Mouse (Mus musculus): ENCODE results near the gene Apba2.

Apba2 gene

GRCm38 (mm10) chr7:64665120-64665519, 163.6 kb downstream of the Apba2 start:
- no peak for DNase-seq

GRCm38 (mm10) chr7:64665716-64666298, 164.3 kb downstream of the Apba2 start:
- no peak for DNase-seq

GRCm38 (mm10) chr7:64667959-64668358, 166.5 kb downstream of the Apba2 start:
- DNase-seq = no peak

- no peak for DNase-seq
These were observed 178.4 kb downstream of the Apba2 start for GRCm38 (mm10) chr7:64679771-64680479.

GRCm38 (mm10) chr7:64684893-64685292, 183.4 kb downstream of the Apba2 start:
- no peak for DNase-seq

- no peak for DNase-seq
These were observed 186.8 kb downstream of the Apba2 start for GRCm38 (mm10) chr7:64688115-64688817.

- DNase-seq = no peak
These were observed 190.3 kb downstream of the Apba2 start for GRCm38 (mm10) chr7:64691831-64692230.

GRCm38 (mm10) chr7:64694937-64695336, 193.4 kb downstream of the Apba2 start:
- DNase-seq = no peak

GRCm38 (mm10) chr7:64696521-64697281, 195.2 kb downstream of the Apba2 start:
- DNase-seq = no peak

- DNase-seq = no peak
These were observed 196.4 kb downstream of the Apba2 start for GRCm38 (mm10) chr7:64697791-64698337.

GRCm38 (mm10) chr7:64704060-64704595, 202.6 kb downstream of the Apba2 start:
- no peak for DNase-seq

- DNase-seq = no peak
These were observed 206.7 kb downstream of the Apba2 start for GRCm38 (mm10) chr7:64708176-64708575.

- DNase-seq = no peak
These were observed 208.2 kb downstream of the Apba2 start for GRCm38 (mm10) chr7:64709520-64710262.

- DNase-seq = no peak
These were observed 214.8 kb downstream of the Apba2 start for GRCm38 (mm10) chr7:64716286-64716685.

GRCm38 (mm10) chr7:64723313-64723712, 221.8 kb downstream of the Apba2 start:
- no peak for DNase-seq

GRCm38 (mm10) chr7:64724409-64724808, 222.9 kb downstream of the Apba2 start:
- DNase-seq = no peak

GRCm38 (mm10) chr7:64725967-64726695, 224.6 kb downstream of the Apba2 start:
- no peak for DNase-seq

GRCm38 (mm10) chr7:64728181-64728591, 226.7 kb downstream of the Apba2 start:
- no peak for DNase-seq

GRCm38 (mm10) chr7:64728816-64729215, 227.3 kb downstream of the Apba2 start:
- DNase-seq = no peak

GRCm38 (mm10) chr7:64729785-64730184, 228.3 kb downstream of the Apba2 start:
- DNase-seq = peak; percentile 49

GRCm38 (mm10) chr7:64739131-64739530, 237.6 kb downstream of the Apba2 start:
- no peak for DNase-seq

Measured in thymus, postnatal 14 days (tissue).